Mouse (Mus musculus) erythroblast, embryonic 14.5 days (primary cell): ENCODE results near the gene Tedc2.

Source experiments
- GATA1 ChIP-seq: IDR thresholded peaks from 2 replicates; pipeline ENCODE4 v1.6.1; 2012; ENCODE audit warnings: low read length, inconsistent platforms, mixed read lengths
- TAL1 ChIP-seq: IDR thresholded peaks from 3 replicates; pipeline ENCODE4 v1.6.1; 2012; ENCODE audit warnings: low read length, inconsistent platforms, mixed read lengths

- TF ChIP-seq TAL1: no peak
- no peak for TF ChIP-seq GATA1
These were observed 46.4 kb downstream of the Tedc2 start for GRCm38 (mm10) chr17:24174259-24174658.
